Mouse (Mus musculus) kidney, embryonic 16.5 days (tissue): Measurements from ENCODE around the gene Sh3bp1. TPM values are rescaled to one million over a fixed set of nuclear protein-coding genes. Genes with fewer than 3 reads are reported as not detected.
"Not testable (repeated sequence)": the region's sequence is repeated elsewhere in the genome, so short reads cannot be mapped to it uniquely, and the experiment has no call there.

Source experiments
- ATAC-seq: fragments of 200-750 bp; cut with Nextera tagmentation; 2 replicates; pipeline ENCODE4 v1.8.0; 2017; ENCODE audit warnings: moderate TSS enrichment; ENCODE audit not compliant: low FRiP score, low TSS enrichment
- H3K27ac ChIP-seq: fragments of 300-500 bp; sonication (generic); 2 replicates; pipeline ENCODE4 v1.5.1; 2014; ENCODE audit warnings: low read length
- H3K27me3 ChIP-seq: fragments of 300-500 bp; sonication (generic); 2 replicates; pipeline ENCODE4 v1.6.1; 2014; ENCODE audit warnings: low read length, control low read depth, mixed read lengths; ENCODE audit not compliant: insufficient read depth
- H3K36me3 ChIP-seq: fragments of 300-500 bp; sonication (generic); 2 replicates; pipeline ENCODE4 v1.6.1; 2014; ENCODE audit warnings: low read length, control low read depth, mixed read lengths; ENCODE audit not compliant: insufficient read depth
- H3K4me1 ChIP-seq: fragments of 300-500 bp; sonication (generic); 2 replicates; pipeline ENCODE4 v1.6.1; 2014; ENCODE audit warnings: low read length, control low read depth, mixed read lengths; ENCODE audit not compliant: insufficient read depth
- H3K4me2 ChIP-seq: fragments of 300-500 bp; sonication (generic); replicated peaks from 2 replicates; pipeline ENCODE4 v1.6.1; 2014; ENCODE audit warnings: low read depth, low read length
- H3K4me3 ChIP-seq: fragments of 300-500 bp; sonication (generic); 2 replicates; pipeline ENCODE4 v1.5.1; 2014; ENCODE audit warnings: mild to moderate bottlenecking, low read length
- H3K9ac ChIP-seq: fragments of 300-500 bp; sonication (generic); replicated peaks from 2 replicates; pipeline ENCODE4 v1.6.1; 2014; ENCODE audit warnings: low read length
- H3K9me3 ChIP-seq: fragments of 300-500 bp; sonication (generic); 2 replicates; pipeline ENCODE4 v1.6.1; 2016; ENCODE audit warnings: low read length, control low read depth
- WGBS: fragments of 180-500 bp; shearing (Covaris S2); extraction: QIAGEN DNeasy Blood & Tissue Kit; methylation state at CpG from one replicate; pipeline ENCODE4 v1.1.7; 2014; 5-methylcytosine and 5-hydroxymethylcytosine counted together
- polyA plus RNA-seq: library from polyadenylated mRNA; unstranded; fragments of >200 nt; fragmentation: Nextera tagmentation; extraction: Ambion mirVana; gene quantifications from 2 replicates; pipeline ENCODE4 v1.2.1, GENCODE M21; 2015

Sh3bp1 gene
- polyA plus RNA-seq, 1 experiment from 2014 or later = 33.1 TPM

DNA sequence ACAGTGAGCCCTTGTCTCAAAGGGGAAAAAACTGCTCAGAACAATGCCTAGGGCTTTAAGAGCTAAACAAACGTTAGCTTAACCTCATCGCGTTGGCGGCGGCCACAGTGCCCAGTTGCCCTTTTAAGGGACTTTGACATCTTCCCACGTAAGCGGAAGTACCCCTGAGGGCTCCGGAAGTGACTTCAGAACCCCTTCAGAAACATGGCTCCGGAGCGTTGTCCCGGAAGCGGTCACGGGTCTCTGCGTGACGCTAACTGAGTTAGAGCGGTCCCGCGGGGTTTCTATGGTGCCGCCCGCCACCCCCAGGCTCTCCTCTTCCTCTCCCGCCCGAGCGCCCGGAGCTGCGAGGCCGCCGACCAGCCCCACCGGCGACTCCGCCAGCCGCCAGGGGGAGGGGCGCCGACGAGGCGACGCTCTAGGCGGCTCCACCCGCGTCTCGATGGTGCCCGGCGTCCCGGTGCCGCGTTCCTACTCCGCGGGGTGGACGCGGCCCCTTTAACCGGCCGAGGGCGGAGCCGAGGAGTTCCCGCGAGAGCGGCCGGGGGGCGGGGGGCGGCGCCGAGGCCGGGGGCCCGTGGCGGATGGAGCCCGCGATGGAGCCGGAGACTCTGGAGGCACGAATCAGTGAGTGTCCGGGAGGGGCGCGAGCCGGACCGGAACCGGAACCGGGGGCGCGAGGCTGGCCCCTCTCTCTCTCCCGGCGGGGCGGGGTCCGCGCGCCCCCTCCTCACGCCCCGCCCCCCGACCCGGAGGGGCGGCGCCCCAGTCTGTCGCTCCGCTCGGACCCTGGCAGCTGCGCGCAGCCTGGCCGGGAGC lies 22.4 kb upstream of the Sh3bp1 start, which contains the start of gene Gga1:
Gga1 (plus strand) TSS at position 200 of the 819 bp plus-strand sequence.
- under 1% methylated on average over 73 of the region's 95 CpGs for WGBS
- Histone ChIP-seq H3K4me2 (peak within 1 kb of the TSS; percentile 72), H3K4me1 (peaks cover 34% of the 10 kb centered on the region), H3K27me3 (no peaks in the 10 kb centered on the region), H3K9ac (peak within 1 kb of the TSS; percentile 89), H3K36me3 (peaks cover 17% of the 10 kb centered on the region), H3K4me3 (peak within 1 kb of the TSS; percentile 77), H3K9me3 (no peaks in the 10 kb centered on the region), H3K27ac (peak within 1 kb of the TSS; percentile 100)
- peak; percentile 92 for ATAC-seq

DNA sequence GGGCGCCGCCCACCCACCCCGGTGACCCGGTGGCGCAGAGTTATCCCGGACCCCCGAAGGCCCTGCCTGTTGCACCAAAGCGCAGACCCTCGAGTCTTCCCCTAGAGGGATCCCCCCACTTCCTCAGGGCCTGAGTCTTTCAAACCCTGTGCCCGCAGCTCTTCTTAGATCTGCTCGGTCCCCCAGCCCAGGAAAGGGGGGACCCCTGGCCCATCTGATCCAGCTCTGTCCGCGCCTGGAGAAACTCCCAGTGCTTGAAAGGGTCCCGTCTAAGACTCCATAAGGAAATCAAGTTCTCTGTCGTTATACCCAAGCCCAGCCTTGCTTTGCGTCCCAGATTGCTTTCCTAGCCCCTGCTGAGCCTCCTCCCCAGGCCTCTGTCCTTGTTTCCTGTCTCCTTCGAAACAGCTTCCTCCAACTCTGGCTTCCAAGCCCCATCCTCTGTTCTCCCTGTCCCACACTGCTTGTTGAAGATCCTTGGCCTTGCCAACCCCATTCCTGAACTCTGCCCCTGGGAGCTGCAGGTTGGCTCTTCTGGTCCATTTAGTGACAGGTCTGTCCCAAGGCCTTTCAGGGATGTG lies 21.7 kb upstream of the Sh3bp1 start:
- peak overlapping the region; percentile 77 for H3K4me3 ChIP-seq
- H3K4me2 ChIP-seq = peak overlapping the region; percentile 72
- H3K4me1 ChIP-seq = peaks cover 32% of the 10 kb centered on the region
- H3K36me3 ChIP-seq = peaks cover 24% of the 10 kb centered on the region
- WGBS = under 1% methylated on average over 15 of the region's 17 CpGs
- H3K9me3 ChIP-seq = no peaks in the 10 kb centered on the region
- peak; percentile 8; the same call in 1 of the 2 replicates for ATAC-seq
- peak overlapping the region; percentile 89 for H3K9ac ChIP-seq
- no peaks in the 10 kb centered on the region for H3K27me3 ChIP-seq
- H3K27ac ChIP-seq = peak overlapping the region; percentile 100

DNA sequence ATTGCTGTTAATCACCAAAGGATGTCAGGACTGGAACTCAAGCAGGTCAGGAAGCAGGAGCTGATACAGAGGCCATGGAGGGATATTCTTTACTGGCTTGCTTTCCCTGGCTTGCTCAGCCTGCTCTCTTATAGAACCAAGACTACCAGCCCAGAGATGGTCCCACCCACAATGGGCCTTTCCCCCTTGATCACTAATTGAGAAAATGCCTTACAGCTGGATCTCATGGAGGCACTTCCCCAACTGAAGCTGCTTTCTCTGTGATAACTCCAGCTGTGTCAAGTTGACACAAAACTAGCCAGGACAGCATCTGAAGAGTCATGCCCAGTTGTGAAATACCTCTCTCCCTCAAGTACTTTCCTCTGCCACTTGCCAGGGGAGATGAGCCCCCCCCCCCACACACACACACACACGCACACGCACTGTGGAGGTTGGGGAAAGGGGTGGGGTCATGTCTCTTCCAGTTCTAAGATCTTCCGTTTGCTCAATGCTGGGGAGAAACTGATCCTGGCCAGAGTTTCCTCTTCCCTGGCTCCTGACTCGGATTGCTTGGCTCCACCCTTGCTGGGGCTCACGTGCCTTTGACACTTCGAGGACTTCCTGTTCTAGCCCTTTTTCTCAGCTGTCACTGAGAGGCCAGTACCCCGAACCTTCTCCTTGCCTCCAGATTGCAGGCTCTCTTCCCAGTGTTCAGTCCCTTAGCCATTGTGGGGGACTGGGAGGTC lies 20.6 kb upstream of the Sh3bp1 start:
- H3K4me2 ChIP-seq = 0 out of 2 replicates have a peak overlapping the region, but pooled peaks have one; percentile 12
- not testable (repeated sequence) for H3K9me3 ChIP-seq, ATAC-seq, H3K27me3 ChIP-seq, H3K4me3 ChIP-seq
- peaks cover 32% of the 10 kb centered on the region for H3K4me1 ChIP-seq
- WGBS = 33% methylated on average over 7 of the region's 7 CpGs
- peak overlapping the region; percentile 38; the same call in 1 of the 2 replicates for H3K9ac ChIP-seq
- H3K27ac ChIP-seq = peak overlapping the region; percentile 68
- H3K36me3 ChIP-seq = peaks cover 34% of the 10 kb centered on the region

DNA sequence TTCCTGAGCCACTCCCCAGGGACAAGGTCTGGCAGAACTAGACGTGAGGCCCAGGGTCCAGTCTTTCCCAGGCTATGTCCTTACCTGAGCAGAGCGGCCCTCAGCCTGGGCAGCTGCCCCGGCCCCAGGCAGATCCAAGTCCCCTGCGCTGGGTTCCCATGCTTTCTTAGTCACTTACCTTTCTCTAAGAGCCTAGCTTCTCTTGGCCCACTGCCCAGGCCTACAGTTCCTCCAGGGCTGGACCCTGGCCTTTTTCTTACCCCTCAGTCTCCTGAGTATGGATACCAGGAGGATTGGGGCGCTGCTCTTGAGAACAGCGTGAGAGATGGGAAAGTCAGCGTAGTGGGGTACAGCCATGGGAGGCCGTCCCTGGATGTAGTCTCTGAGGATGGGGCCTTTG lies 19.1 kb upstream of the Sh3bp1 start:
- Histone ChIP-seq H3K9ac (0 out of 2 replicates have a peak overlapping the region, but pooled peaks have one; percentile 35), H3K4me3 (no peak overlapping the region), H3K4me1 (peaks cover 27% of the 10 kb centered on the region), H3K36me3 (peaks cover 43% of the 10 kb centered on the region), H3K9me3 (no peaks in the 10 kb centered on the region), H3K4me2 (no peak overlapping the region), H3K27me3 (no peaks in the 10 kb centered on the region), H3K27ac (no peak overlapping the region)
- WGBS = 91% methylated on average over 8 of the region's 8 CpGs
- no peak for ATAC-seq

DNA sequence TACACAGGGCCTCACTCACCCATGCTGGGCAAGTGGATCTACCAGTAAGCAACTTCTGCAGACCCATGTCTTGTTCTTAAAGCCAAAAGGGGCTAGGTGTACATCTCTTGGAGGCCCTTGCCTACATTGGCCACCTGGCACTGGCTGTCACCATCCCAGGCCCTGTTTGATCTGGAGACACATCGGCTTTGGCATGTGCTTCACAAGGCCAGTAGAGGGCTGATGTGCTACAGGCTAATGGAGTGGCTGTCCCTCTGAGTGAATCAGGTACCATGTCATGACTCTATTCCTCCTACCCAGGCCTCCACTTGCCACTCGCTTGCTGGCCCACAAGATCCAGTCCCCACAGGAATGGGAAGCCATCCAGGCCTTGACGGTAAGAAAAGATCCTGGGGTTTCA lies 17.7 kb upstream of the Sh3bp1 start:
- WGBS = 87% methylated on average over 3 of the region's 3 CpGs
- ATAC-seq = no peak
- Histone ChIP-seq H3K9me3 (no peaks in the 10 kb centered on the region), H3K4me1 (peaks cover 17% of the 10 kb centered on the region), H3K36me3 (peaks cover 57% of the 10 kb centered on the region), H3K4me2 (no peak overlapping the region), H3K27me3 (no peaks in the 10 kb centered on the region), H3K27ac (no peak overlapping the region), H3K4me3 (no peak overlapping the region), H3K9ac (no peak overlapping the region)

DNA sequence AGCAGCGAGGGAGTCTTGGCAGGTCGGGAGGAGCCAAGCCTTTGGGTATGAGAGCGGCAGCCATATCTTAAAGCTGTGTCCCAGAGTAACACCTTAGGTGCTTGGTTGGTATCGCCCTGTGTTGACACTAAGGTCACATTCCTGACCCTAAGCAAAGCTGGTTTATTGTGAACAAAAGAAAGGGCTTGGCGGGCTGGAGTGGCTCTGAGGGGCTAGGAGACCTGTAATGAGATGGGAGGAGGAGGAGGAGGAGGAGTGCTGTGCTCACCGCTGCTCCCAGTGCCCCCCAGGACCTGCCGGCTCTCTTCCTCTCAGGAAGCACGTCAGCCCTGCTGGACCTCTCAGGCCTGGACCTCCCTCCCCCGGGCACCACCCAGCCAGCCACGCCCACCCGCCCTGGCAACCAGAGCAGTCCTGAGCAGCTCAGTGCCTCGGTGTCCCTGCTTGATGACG lies 10.1 kb upstream of the Sh3bp1 start:
- Histone ChIP-seq H3K27me3 (no peaks in the 10 kb centered on the region), H3K27ac (no peak overlapping the region; the same call in 1 of the 2 replicates), H3K4me2 (no peak overlapping the region), H3K36me3 (peaks cover 61% of the 10 kb centered on the region), H3K4me1 (peaks cover 37% of the 10 kb centered on the region), H3K9ac (no peak overlapping the region), H3K9me3 (no peaks in the 10 kb centered on the region), H3K4me3 (no peak overlapping the region)
- 33% methylated on average over 13 of the region's 13 CpGs for WGBS
- ATAC-seq = peak; percentile 50

DNA sequence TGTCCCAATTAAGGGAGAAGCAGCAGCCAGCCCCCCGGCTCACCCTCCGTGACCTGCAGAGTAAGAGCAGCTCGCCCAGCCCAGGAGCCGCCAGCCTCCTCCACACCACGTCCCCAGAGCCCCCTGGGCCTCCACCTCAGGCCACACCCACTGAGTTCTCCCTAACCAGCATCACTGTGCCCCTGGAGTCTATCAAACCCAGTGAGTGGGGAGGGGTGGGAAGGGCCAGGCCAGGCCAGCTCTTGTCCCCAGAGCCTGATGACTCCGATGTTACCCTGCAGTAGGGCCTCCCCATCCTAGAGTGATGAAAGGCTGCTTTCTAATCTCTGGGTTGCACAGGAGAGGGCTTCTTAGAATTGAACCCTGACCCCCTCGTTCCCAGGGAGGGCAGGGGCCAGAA lies 7.1 kb upstream of the Sh3bp1 start:
- no peak overlapping the region for H3K27ac ChIP-seq
- peaks cover 39% of the 10 kb centered on the region for H3K36me3 ChIP-seq
- 0 out of 2 replicates have a peak overlapping the region, but pooled peaks have one; percentile 20 for H3K9ac ChIP-seq
- no peaks in the 10 kb centered on the region for H3K27me3 ChIP-seq
- H3K4me1 ChIP-seq = peaks cover 54% of the 10 kb centered on the region
- 42% methylated on average over 7 of the region's 7 CpGs for WGBS
- no peak; the same call in 1 of the 2 replicates for ATAC-seq
- no peaks in the 10 kb centered on the region for H3K9me3 ChIP-seq
- H3K4me2 ChIP-seq = no peak overlapping the region
- H3K4me3 ChIP-seq = no peak overlapping the region

DNA sequence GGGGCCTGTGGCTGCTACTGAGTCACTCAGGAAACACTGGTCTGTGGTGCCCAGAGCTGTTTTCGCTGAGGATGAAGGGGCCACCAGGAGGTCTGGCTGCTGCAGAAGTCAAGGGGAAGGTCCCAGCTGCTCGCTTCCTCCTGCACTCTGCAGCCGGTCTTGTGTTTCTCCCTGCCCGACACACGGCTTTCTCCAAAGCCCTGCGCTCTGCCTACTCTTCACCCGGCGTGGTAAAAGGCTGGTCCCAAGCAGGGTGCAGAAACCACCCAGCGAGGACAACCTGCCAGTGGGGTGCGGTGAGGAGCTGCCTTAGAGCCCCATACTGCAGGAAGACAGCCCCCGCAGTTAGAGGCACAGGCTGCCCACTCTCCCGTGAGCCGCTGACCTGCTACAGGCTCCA lies 4.8 kb upstream of the Sh3bp1 start:
- peaks cover 61% of the 10 kb centered on the region for H3K4me1 ChIP-seq
- H3K27ac ChIP-seq = peak overlapping the region; percentile 50; the same call in 1 of the 2 replicates
- no peaks in the 10 kb centered on the region for H3K9me3 ChIP-seq
- WGBS = 61% methylated on average over 13 of the region's 13 CpGs
- H3K4me2 ChIP-seq = no peak overlapping the region
- H3K4me3 ChIP-seq = no peak overlapping the region
- no peak for ATAC-seq
- no peaks in the 10 kb centered on the region for H3K27me3 ChIP-seq
- peak overlapping the region; percentile 17 for H3K9ac ChIP-seq
- peaks cover 25% of the 10 kb centered on the region for H3K36me3 ChIP-seq

DNA sequence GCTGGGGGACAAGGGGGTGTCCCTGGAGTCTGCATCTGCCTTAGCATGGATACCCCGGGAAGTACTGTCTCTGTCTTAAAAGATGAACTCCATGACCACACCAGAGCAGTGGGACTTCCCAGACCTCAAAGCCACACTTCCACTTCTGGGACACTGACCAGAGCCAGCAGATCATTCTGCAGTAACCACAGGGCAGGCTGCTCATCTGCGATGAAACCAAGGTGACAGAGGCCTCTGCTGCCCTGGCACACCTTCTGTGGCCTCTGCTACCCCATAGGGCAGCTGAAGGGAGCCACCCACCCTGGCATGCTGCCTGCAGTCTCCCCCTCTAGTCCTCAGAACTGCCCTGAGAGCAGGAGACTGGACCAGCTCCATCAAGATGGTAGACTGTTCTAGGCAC lies 3.8 kb upstream of the Sh3bp1 start:
- Histone ChIP-seq H3K4me2 (no peak overlapping the region), H3K27me3 (no peaks in the 10 kb centered on the region), H3K27ac (no peak overlapping the region), H3K36me3 (peaks cover 22% of the 10 kb centered on the region), H3K9me3 (no peaks in the 10 kb centered on the region), H3K4me3 (no peak overlapping the region), H3K9ac (no peak overlapping the region), H3K4me1 (peaks cover 68% of the 10 kb centered on the region)
- no peak for ATAC-seq
- WGBS = 84% methylated on average over 2 of the region's 2 CpGs
